Mouse (Mus musculus): ENCODE data around the gene Vmn1r199.

DNA sequence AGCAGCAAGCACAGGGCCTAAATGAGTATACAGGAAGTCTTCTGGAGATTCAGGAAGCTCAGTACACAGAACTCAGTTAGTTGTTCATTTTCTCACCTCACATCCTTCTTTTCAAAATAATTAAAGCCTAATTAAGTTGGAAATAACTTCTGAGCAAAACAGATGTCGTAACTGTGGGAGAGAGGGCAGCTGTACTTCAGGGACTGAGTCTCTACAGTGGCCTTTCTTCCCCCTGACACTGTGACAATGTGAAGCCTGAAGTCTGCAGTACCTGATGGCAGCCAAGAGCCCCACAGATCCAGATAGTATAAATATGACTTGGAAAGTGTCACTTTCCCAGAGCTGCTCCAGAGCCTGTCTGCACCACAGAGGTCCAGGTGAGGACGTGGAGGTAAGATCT lies at the start of gene Vmn1r199:
- TF ChIP-seq CTCF (IDR thresholded peaks at IDR 0.05; ENCODE audit: low read depth, low read length): no peak
- TF ChIP-seq POLR2A (IDR thresholded peaks at IDR 0.05; ENCODE audit: extremely low read depth, insufficient read depth, low read length): no peak

Measured in liver, adult 2 months (tissue).